Mouse (Mus musculus) cerebellum, adult 2 months (tissue): Measurements from ENCODE around the gene Ppm1m.

Experiments
- CTCF ChIP-seq: fragments of 200-500 bp; IDR thresholded peaks from 2 replicates; pipeline ENCODE4 v1.5.1; 2011; ENCODE audit warnings: low read depth, mild to moderate bottlenecking, control low read depth, low read length, moderate library complexity, borderline replicate concordance; ENCODE audit not compliant: insufficient read depth
- POLR2A ChIP-seq: fragments of 200-500 bp; IDR thresholded peaks from 2 replicates; pipeline ENCODE4 v1.6.1; 2011; ENCODE audit warnings: low read length, control low read depth, borderline replicate concordance; ENCODE audit not compliant: insufficient read depth

GRCm38 (mm10) chr9:106193930-106194807 lies 5.4 kb downstream of the Ppm1m start:
- TF ChIP-seq CTCF: no peak
- TF ChIP-seq POLR2A: no peak
